Mouse (Mus musculus) left cerebral cortex, postnatal 10 days (tissue): ENCODE measurements around the gene Tph1. TPM values are rescaled to one million over a fixed set of nuclear protein-coding genes. Genes with fewer than 3 reads are reported as not detected.
A peak's percentile ranks its signal among the peaks of the same experiment; 100 is the strongest.
"Not testable (repeated sequence)": the region's sequence is repeated elsewhere in the genome, so short reads cannot be mapped to it uniquely, and the experiment has no call there.

ENCODE experiments used
- DNase-seq, 2 experiments: peaks; one replicate each; pipeline ENCODE4 v3.0.0; 2021 to 2022; ENCODE audit warnings: low spot score in 2 of 2, mixed read lengths in 1 of 2; ENCODE audit errors: extremely low spot score in 1 of 2
- intact Hi-C: fragments of 180-260 bp; cut with DNase I; formaldehyde crosslinking; loops from one replicate; pipeline ENCODE4 v1.15.1; 2025
- total RNA-seq, 2 experiments: library from RNA; stranded (reverse); gene quantifications; 2 replicates each; pipeline ENCODE4 v1.2.3; 2021

Gene Tph1
- total RNA-seq, 2 experiments from 2014 or later = 0.45 to 0.69 TPM

DNA sequence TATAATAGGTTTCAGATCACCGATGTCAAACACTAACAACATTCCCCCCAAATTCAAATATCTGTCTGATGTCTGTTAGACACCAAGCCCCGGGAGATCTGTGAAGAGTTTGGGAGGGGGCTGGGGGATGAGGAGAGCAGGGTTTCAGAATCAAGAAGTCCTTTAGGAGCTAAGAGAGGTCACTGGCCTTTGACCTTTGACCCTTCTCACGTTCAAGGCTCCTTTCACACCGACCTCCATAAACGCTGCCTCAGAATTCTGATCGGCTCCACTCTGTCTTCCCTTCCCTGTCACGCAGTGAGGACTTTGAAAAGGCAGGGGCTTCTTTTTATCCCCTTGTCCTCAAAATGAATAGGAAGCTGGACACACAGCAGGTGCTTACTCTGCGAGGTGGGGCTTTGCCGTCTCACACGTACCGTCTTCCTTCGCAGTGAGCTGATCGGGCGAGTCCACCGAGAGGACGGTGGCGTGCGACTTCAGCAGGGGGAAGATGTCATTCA is 10.7 kb downstream of the Tph1 start:
- intact Hi-C loops = no loop called here
- no peak for DNase-seq

DNA sequence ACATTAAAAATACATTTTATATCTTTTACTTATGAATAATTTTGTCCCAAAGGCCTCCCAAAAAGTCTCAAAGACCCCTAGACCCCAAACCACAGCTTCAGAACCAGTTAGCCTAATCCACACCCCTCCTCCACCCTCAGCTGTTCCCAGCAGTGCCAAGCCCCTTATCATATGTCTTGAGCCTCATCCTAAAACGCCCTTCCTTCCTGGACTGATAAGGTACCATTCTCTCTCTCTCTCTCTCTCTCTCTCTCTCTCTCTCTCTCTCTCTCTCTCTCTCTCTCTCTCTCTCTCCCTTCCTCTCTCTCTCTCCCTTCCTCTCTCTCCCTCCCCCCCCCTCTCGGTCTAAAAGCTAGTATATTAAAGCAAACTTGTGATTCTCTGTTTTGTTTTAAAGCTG is 20.1 kb downstream of the Tph1 start:
- DNase-seq = no peak
- intact Hi-C loops = no loop called here

DNA sequence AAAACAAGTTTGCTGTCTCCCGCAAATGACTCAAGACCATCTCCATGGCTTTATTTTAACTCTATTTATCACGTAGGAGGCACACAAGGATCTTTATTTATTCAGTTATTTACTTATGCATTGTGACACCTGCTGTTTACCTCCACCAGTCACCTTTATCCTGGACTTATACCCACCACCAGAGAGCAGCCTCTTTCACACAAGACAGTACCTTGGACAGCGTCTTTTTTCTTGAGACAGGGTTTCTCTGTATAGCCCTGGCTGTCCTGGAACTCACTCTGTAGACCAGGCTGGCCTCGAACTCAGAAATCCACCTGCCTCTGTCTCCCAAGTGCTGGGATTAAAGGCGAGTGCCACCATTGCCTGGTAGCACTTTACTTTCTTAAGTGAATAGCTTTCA is 22.1 kb downstream of the Tph1 start:
- intact Hi-C loops, DNase-seq: not testable (repeated sequence)

DNA sequence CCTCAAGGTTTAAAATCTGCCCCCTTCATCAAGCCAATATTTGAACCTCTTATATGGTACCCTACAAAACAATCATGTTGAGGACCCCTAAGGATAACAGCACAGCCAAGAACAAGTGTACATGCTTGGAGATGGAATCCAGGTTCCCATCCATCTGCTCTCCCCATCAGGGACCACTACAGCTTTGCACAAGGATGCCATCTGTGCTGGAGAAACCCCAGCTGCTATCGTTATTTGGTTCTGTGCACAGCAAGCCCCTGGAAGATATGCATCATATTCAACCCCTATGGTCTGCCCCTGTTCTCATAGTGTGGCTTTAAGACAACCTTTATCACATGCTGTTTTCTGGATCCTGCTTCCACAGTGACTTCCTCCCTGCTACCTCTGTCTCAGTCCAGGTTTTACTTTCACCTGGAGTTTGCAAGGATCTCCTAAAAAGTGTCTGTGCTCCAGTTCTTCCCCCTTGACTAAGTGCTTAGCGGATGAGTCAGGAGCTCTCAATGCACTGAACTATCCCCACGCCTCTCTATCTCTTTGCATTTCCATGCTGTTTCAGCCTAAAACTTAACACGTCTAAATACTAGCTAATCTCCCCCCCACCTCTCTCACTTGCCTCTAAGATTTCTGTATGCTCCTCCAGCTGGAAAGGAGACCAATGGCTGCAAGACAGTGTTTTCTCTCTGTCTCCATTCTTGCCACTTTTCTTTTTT is 23.8 kb downstream of the Tph1 start:
- intact Hi-C loops = no loop called here
- DNase-seq = no peak

DNA sequence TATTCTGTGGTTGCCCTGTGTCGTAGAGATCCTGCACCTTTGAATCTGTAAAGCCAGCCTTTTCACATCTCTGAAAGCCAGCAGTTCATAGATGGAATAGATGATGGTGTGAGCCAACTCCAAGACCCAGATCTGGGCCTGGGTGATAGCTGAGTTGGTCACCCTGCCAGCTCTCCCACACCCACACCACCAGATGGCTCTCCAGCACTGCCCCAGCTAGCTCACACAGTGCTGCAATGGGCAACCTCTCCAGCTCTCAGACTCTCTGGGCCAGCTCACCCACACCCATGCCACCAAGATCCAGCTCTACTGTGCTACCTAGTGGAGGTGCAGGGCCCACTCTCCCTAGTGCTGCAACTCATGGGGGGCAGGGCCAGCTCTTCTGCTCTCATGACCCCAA is 29.2 kb downstream of the Tph1 start:
- intact Hi-C loops = loop anchor here (5.0 kb wide), 1 partner anchor 69 kb away; the partner anchor contains the start of gene Saal1
- no peak for DNase-seq

DNA sequence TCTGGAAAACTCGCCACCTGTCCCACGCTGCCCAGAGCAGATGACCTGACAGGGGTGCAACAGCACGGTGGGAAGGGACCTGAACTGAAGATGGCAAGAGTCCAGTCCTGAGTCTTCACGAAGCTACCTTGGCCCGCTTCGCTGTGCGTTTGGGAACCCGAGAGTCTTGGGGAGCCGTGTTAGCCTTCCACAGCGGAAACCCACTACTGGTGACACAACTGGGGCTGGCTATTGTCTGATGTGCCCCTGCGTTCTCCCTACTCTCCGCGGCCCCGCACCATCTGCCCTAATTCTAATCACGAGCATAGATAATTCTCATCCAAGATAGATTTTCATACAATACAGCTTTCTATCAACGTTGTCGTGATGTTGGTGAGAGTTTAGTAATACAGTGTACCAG is 32.3 kb downstream of the Tph1 start:
- DNase-seq = peak in 1 of 2 experiments; percentile 31
- intact Hi-C loops = loop anchor here (5.0 kb wide), 1 partner anchor 72 kb away; the partner anchor contains the start of gene Saal1

DNA sequence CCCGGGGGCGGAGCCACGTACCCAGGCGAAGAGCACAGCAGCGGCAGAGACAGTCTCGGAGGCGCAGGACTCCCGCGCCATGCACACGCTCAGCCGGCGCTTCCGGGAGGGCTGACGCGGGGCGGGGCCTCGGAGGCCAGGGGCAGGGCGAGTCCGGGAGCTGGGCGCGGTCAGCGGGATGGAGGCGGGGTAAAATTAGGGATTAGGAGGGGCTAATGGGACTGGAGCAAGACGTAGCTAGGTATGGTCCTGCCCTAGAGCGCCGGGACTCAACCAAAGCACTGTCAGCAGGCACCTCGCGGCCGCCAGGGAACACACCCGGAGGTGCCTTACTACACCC is 32.7 kb downstream of the Tph1 start, which contains the start of gene Sergef:
Gene Sergef, minus strand, starts transcription at position 116 of the 340 bp plus-strand sequence.
- peak; percentile 83 to 92 for DNase-seq
- intact Hi-C loops = loop anchor here (5.0 to 10.0 kb wide), 2 partner anchors 73 to 135 kb away; partner anchors contain the start of gene Saal1

DNA sequence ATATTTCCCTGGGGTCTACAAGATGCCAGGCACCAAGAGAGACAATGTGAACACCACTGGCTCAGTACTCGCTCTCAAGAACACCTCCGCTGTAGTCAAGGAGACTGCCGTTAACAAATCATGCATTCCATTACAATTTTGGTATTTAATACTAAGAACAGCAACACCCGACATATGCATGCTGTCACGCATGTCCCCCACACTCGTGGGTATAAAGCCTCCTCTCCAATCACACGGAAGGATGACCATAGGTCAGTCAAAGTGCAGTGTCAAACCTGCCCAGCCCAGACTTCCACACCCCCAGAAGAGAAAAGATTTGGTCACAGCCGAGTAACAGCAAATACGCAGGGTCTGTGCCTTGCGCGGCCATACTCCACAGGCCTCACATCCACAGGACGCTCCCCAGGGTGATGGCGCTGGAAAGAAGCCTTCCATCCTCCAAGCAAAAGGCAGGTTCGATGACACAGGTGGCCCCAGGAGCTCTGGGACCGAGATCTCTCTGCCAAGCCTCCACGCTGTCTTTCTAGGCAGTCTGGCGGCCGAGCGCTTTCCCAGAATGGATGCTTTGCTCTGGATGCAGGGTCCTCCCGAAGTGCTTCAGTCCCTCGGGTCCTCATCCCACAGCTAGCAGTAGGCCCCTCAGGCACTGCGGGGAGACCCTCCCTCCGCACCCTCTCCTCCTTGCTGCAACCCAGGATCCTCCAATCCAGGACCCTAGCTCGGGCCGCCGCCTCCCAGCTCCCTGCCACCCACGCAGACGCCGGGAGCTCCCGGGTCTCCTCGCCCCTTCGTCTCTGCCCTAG is 33.2 kb downstream of the Tph1 start:
- intact Hi-C loops = loop anchor here (10.0 kb wide), 1 partner anchor 136 kb away; no protein-coding TSS in a partner anchor
- DNase-seq = no peak

DNA sequence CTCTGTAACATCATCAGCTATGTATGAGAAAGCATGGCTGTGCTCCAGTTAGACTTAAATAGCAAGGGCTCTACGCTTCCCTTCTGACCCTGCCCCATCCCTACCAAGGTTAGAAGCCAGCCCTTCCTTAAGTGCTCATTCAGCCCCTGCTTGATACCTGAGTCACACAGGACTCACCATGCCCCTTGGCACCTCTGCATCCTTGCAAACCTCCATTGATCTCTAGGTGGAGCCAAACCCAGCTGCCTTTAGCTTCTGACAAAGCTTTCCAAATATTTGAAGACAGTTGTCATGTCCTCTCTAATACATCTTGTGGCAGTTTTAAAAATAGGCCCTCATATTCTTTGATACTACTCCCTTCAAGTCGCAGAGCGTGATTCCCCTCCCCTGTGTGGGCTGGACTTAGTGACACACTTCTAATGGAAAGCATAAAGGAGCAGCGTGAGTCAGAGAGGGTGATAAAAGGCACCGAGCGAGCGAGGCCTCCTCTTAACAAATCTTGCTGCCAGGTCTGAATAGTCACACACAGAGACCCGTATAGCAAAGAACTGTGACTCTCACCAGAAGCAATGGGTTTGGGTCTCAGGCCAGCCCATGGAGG is 43.9 kb downstream of the Tph1 start:
- no peak for DNase-seq
- intact Hi-C loops = no loop called here

DNA sequence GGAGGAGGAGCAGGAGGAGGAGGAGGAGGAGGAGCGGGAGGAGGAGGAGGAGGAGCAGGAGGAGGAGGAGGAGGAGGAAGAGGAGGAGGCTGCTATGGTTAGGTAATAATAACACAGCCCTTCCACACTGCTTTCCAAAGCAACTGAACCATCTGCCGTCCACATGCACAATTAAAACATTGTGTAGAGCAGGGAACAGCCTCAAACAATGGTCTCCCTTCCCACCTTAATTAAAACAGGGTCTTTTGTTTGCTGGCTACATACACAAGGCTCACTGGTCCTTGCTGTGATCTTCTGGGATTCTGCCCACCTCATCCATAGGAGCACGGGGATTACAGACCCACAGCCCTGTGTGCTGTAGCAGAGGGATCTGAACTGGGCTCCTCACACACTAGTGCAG is 48.4 kb downstream of the Tph1 start:
- no peak for DNase-seq
- intact Hi-C loops = no loop called here

DNA sequence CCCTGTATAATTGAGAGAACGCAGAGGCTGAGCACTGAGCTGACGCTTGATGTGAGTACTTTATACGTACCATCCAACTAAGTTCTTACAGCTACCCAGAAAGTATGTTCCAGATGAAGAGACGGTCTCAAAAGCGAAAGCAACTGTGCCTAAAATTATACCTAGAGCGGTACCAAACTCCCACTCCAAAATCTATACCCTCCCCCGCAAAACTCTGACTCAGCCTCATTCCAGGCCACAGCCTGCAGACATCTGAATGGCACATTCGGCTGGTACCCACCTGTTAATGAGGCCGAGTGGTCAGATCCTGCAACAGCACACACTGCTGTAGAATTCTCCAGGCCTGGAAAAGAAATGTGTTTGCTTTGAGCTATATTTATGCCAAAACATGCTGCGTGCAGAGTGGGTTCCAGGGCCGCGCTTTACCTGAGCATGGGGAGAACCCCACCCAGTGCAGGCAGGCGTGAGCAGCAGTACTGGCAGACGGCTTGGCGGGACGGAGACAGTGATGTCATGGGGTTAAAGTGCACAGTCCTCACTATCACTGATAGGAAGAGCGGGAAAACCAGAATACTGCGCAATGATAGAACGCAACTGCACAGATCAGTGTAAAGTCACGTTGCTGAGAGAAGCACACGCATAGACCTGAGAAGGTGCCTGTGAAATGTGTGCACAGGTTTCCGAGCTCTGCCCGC is 53.8 kb downstream of the Tph1 start:
- DNase-seq = no peak
- intact Hi-C loops = no loop called here

DNA sequence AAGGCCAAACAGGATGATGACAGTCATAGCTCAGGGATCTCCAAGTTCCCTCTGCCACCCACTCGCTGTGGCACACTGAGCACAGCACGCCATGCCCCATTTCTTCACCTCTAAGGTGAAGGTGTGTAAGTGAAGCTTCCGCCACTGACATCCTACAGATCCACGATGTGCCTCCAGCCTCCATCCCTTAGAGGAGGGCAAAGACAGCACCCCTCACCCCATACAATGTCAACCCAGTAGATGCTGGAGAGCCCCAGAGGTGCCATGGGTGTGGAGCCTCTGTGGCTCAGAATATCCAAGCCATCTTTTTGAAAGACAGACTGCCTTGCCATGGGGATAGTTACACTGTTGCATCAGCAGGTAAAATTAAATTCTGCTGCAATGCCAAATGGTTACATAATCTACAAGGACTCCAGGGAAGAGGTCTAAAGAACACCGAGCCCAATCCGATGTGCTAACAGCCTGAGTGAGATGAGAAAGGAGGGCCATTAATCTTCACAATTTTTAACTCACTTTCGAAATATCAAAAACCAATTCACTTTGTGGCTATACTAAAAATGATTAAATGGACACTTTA is 55.8 kb downstream of the Tph1 start:
- no peak for DNase-seq
- intact Hi-C loops = no loop called here

DNA sequence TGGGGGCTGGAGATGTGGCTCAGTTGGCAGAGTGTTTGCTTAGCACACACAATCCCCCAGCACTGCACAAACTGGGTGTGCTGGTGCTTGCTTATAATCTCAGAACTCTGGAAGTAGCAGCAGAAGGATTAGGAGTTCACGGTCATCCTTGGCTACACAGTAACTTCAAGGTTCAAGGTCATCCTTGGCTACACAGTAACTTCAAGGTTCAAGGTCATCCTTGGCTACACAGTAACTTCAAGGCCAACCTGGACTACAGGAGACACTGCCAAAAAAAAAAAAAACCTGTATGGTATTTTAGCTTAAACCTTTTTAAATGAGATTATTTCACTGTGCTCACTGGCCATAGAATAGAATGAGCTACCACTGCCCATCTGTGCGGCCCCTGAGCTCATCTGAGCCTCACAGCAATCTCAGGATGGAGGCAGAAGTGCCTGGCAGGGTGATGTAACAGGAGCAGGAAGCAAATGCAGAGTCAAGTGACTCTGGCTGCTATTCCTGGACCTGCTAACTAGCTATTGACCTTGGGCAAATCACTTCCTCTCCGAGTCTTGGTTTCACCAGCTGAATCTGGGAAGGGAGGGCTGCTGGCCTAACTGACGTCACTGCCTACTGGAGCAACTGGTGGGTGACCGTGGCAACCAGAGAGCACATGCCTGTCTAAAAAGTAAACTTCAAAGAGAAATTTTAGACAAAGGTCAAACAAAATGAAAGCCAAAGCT is 56.9 kb downstream of the Tph1 start:
- intact Hi-C loops = no loop called here
- no peak for DNase-seq

DNA sequence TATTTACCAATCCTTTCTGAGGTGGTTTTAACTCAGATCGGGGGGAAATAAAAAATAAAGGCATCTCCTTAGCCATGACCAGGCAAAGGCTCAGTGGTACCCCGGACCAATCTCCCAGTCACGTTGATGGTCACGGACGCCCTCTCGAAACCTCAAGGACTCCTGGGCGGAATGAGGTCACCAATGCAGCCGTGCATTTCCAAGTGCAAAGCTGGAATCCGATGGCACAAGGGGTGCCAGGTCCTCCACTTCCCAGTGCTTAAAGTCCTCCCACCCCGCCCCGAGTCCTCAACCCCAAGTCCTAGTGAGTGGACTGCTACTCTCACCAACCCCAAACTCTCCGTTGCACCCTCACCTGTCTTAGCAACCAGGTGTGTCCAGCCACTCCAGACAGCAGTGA is 58.1 kb downstream of the Tph1 start:
- DNase-seq = no peak
- intact Hi-C loops = no loop called here

DNA sequence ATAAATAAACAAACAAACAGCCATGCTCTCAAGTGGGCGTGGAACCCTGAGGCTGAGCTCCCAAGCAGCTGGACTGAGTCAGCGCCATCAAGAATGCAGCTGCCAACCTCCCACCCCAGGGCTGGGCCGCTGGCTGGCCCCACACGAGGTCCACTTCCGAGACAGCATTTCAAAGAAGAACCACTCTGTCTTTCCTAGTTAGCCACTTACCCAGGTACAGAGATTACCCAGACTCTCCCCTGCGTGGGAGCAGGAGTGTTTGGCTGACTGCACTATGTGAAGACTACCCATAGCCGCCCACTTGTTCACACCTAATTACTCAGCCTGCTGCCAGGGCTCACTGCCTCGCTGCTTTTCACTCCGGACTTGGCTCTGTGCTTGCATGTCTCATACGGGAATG is 59.2 kb downstream of the Tph1 start:
- no peak for DNase-seq
- intact Hi-C loops = no loop called here

DNA sequence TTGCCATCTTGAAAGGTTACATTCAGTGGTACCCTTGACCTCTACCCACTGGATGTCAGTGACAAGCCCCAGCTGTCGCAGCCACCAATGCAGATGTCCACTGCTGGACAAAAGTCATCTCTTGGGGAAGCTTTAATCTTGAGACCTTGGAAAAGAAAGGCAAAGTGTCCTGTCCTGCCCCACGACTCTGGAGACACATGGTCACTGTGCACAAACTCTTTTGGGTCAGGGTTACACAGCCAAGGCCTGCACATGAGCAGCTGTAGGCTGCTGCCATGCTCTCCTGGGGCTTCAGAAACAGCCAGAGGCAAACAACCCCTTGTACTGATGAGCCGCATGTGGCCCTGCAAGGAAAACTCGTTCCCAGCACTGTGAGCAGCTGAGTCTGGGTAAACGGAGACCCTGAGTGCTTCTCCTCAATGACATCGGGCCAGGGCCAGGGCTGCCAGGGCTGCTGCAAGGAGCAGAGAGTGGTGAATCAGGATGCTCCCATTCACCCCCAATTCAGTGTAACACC is 59.9 kb downstream of the Tph1 start:
- intact Hi-C loops = no loop called here
- DNase-seq = no peak

DNA sequence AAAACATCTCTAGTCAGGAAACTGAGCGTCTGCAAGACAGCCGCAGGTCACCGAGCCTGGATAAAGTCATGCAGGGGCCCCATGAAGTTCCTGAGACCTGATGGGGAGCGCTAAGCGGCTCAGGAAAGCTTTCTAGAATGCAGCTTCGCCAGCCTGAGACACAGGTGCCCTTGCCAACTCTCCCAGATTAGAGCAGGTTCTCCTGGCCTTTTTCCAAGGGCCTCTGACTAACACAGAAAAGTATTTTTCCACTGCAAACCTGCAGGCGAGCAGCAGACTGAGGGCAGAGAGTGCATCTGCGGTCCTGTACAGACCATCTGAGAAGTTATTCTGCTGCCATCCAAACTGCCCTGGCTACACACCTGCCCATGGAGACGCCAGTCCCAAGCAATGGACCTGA is 60.4 kb downstream of the Tph1 start:
- no peak for DNase-seq
- intact Hi-C loops = no loop called here

DNA sequence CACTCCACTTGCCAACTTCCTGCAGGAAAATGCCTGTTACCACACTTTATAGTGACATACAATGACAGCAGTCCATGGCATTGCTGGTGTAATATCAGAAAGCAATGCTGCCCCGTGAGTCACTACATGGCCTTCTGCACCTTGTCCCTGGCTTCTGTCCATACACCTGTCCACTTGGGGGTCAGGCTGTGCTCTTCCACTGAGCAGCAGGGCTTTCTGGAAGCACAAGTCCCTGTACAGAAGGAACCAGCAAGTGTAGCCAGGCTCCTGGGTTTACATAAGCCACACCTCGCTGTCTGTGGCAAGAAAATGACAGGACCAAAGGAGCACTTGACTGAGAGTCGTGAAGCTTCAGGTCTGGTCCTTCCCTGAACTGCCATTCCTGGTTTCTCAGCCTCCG is 63.0 kb downstream of the Tph1 start:
- intact Hi-C loops = loop anchor here (10.0 kb wide), 1 partner anchor 515 kb away; no protein-coding TSS in a partner anchor
- DNase-seq = no peak
